Mouse (Mus musculus) olfactory bulb, adult 2 months (tissue): ENCODE measurements at regions not wholly inside any gene's neighbourhood (a gene's known extent, or its start where the extent isn't known, plus 50 kb on each side); places are given as distances from the start of the nearest gene placed in this dataset.
"Not testable (repeated sequence)": the region's sequence is repeated elsewhere in the genome, so short reads cannot be mapped to it uniquely, and the experiment has no call there.

Experiments used
- CTCF ChIP-seq: fragments of 200-500 bp; IDR thresholded peaks from 2 replicates; pipeline ENCODE4 v1.5.1; 2012; ENCODE audit warnings: low read depth, mild to moderate bottlenecking, low read length, moderate library complexity; ENCODE audit not compliant: insufficient read depth
- POLR2A ChIP-seq: fragments of 200-500 bp; IDR thresholded peaks from 2 replicates; pipeline ENCODE4 v1.6.1; 2012; ENCODE audit warnings: mild to moderate bottlenecking, low read depth, low read length, moderate library complexity; ENCODE audit not compliant: insufficient read depth

GRCm38 (mm10) chr10:117562850-117563248 lies 66.5 kb upstream of the Cpm start:
- TF ChIP-seq CTCF, POLR2A: not testable (repeated sequence)
